Mouse (Mus musculus): Measurements from ENCODE around the gene Gm10801. TPM values are rescaled to one million over a fixed set of nuclear protein-coding genes. Genes with fewer than 3 reads are reported as not detected.
"Not testable (repeated sequence)": the region's sequence is repeated elsewhere in the genome, so short reads cannot be mapped to it uniquely, and the experiment has no call there.

Gene Gm10801
- not detected for total RNA-seq (2021)
- long read RNA-seq, experiment 1: 0 reads
- long read RNA-seq, experiment 2: 0 reads

DNA sequence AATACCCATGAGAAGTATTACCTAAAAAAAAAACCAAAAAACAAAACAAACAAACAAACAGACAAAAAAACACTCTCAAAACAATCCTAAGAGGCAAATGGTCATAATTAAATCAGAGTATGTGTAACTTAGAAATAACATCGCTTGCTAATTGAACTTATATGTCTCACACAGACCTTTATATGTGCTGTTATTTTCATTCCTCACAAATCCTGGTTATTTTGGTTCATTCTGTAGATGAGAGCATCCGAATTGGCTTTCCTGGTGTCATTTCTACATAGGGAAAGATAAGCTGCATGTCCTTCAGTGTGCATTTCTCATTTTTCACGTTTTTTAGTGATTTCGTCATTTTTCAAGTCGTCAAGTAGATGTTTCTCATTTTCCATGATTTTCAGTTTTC, at the start of gene Gm10801:
Gene Gm10801 (plus strand): TSS at position 301 of the 400 bp plus-strand sequence.
- DNase-seq (ENCODE audit: extremely low spot score in 1 of 2, low spot score in 2 of 2); H3K4me3 ChIP-seq; intact Hi-C loops (cut with DNase I); H3K27ac ChIP-seq: not testable (repeated sequence)

GRCm38 (mm10) chr2:98667201-98667600, 5.2 kb downstream of the Gm10801 start, which contains the start of gene Gm10800:
Gene Gm10800 (minus strand): TSS chr2:98667301.
- intact Hi-C loops (cut with DNase I); H3K27ac ChIP-seq; H3K4me3 ChIP-seq; DNase-seq (ENCODE audit: extremely low spot score in 1 of 2, low spot score in 2 of 2): not testable (repeated sequence)

DNA sequence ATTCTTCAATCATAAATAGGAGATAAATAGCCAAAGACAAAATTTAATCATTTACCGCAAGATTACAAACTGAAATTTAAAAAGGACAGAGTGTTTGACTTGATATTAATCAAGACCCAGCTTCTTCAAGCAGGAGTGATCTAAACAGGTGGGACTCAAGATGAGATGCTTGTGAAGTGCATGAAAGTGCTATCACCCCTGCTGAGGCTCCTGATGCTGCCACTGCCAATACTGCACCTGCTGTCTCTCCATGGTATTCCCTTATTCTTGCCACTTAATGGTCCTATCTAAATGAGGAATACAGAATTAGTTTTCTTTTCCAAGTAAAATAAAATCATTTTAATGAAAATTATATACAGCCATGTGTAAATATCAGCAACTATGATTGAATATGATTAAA, 35.5 kb downstream of the Gm10801 start:
- no peak for DNase-seq (ENCODE audit: extremely low spot score in 1 of 2, low spot score in 2 of 2)
- no peak overlapping the region for H3K27ac ChIP-seq
- no peak for TF ChIP-seq CTCF (IDR thresholded peaks at IDR 0.05)
- intact Hi-C loops (cut with DNase I): no loop called here
- no peak overlapping the region for H3K4me3 ChIP-seq

Other genes starting within 250 kb of the Gm10801 start
- 1 to 10 TPM in 1 of 2 experiments, under 1 TPM in 1; 0.66 to 1.3 TPM for gene Gm10800, start 5.1 kb downstream of the Gm10801 start, total RNA-seq (2021)